Mouse (Mus musculus): ENCODE results near the gene Myo18a.

Myo18a gene

GRCm38 (mm10) chr11:77872236-77872635, 109.2 kb downstream of the Myo18a start:
- DNase-seq (ENCODE audit: low spot score in 2 of 2): no peak

GRCm38 (mm10) chr11:77872685-77873084, 109.6 kb downstream of the Myo18a start:
- DNase-seq (ENCODE audit: low spot score in 2 of 2): no peak

GRCm38 (mm10) chr11:77873116-77873515, 110.1 kb downstream of the Myo18a start:
- no peak for DNase-seq (ENCODE audit: low spot score in 2 of 2)

- no peak for DNase-seq (ENCODE audit: low spot score in 2 of 2)
Observed at GRCm38 (mm10) chr11:77874685-77875231, 111.7 kb downstream of the Myo18a start.

GRCm38 (mm10) chr11:77875269-77875668, 112.2 kb downstream of the Myo18a start:
- no peak for DNase-seq (ENCODE audit: low spot score in 2 of 2)

- no peak for DNase-seq (ENCODE audit: low spot score in 2 of 2)
Observed at GRCm38 (mm10) chr11:77875847-77876759, 113.1 kb downstream of the Myo18a start.

- no peak for DNase-seq (ENCODE audit: low spot score in 2 of 2)
Observed at GRCm38 (mm10) chr11:77876760-77877148, 113.7 kb downstream of the Myo18a start.

GRCm38 (mm10) chr11:77884524-77885245, 121.6 kb downstream of the Myo18a start:
- no peak for DNase-seq (ENCODE audit: low spot score in 2 of 2)

- no peak for DNase-seq (ENCODE audit: low spot score in 2 of 2)
Observed at GRCm38 (mm10) chr11:77885246-77885575, 122.2 kb downstream of the Myo18a start.

GRCm38 (mm10) chr11:77887373-77887960, 124.4 kb downstream of the Myo18a start:
- peak; percentile 38 to 65 for DNase-seq (ENCODE audit: low spot score in 2 of 2)

- DNase-seq (ENCODE audit: low spot score in 2 of 2): peak in 1 of 2 experiments; percentile 16
Observed at GRCm38 (mm10) chr11:77888846-77889245, 125.8 kb downstream of the Myo18a start.

GRCm38 (mm10) chr11:77889484-77889883, 126.4 kb downstream of the Myo18a start:
- no peak for DNase-seq (ENCODE audit: low spot score in 2 of 2)

- DNase-seq (ENCODE audit: low spot score in 2 of 2): no peak
Observed at GRCm38 (mm10) chr11:77890648-77891258, 127.7 kb downstream of the Myo18a start.

GRCm38 (mm10) chr11:77892883-77893282, 129.8 kb downstream of the Myo18a start:
- no peak for DNase-seq (ENCODE audit: low spot score in 2 of 2)

- no peak for DNase-seq (ENCODE audit: low spot score in 2 of 2)
Observed at GRCm38 (mm10) chr11:77893283-77893682, 130.2 kb downstream of the Myo18a start.

GRCm38 (mm10) chr11:77893787-77894718, 131.0 kb downstream of the Myo18a start, which contains the start of gene Pipox:
Pipox (minus strand) TSS chr11:77894096.
- no peak for DNase-seq (ENCODE audit: low spot score in 2 of 2)

GRCm38 (mm10) chr11:77894967-77895366, 131.9 kb downstream of the Myo18a start:
- no peak for DNase-seq (ENCODE audit: low spot score in 2 of 2)

GRCm38 (mm10) chr11:77896011-77896410, 133.0 kb downstream of the Myo18a start:
- no peak for DNase-seq (ENCODE audit: low spot score in 2 of 2)

- no peak for DNase-seq (ENCODE audit: low spot score in 2 of 2)
Observed at GRCm38 (mm10) chr11:77896480-77896819, 133.4 kb downstream of the Myo18a start.

Measured in natural killer cell, adult 2 months (primary cell).